In genomic region chr7:4652726-4653125, GRCm38 (mm10) we compare ENCODE assay signal across 22 mouse cellular contexts. TPM values are rescaled to one million over a fixed set of nuclear protein-coding genes. Genes with fewer than 3 reads are reported as not detected.
DNase-seq lines count a peak whose midpoint lies in the region; ATAC-seq and TF ChIP-seq lines count a peak whose summit lies in the region.
"Had no signal": no experiment of that assay in that cellular context is flagged by ENCODE, and none has a peak within 500 bp of the region (broad histone marks: within the 10 kb centered on the region; RNA-seq: fewer than 3 reads in every experiment).

No protein-coding gene starts in this region.

- no peaks in the 10 kb centered on the region for H3K9me3 ChIP-seq in heart, postnatal 0 days (replicated peaks; ENCODE audit: control insufficient read depth, low read length)
- no peaks in the 10 kb centered on the region for H3K9me3 ChIP-seq in heart, embryonic 12.5 days (replicated peaks)
- H3K9me3 ChIP-seq: forebrain, embryonic 13.5 days; midbrain, embryonic 10.5 days had no signal

- no peak overlapping the region for H3K4me3 ChIP-seq in heart, postnatal 0 days (ENCODE audit: low read depth, low read length)
- no peak overlapping the region for H3K4me3 ChIP-seq in heart, embryonic 12.5 days
- peak overlapping the region; percentile 10; the same call in 1 of the 2 replicates for H3K4me3 ChIP-seq in thymus, adult 2 months (ENCODE audit: control insufficient read depth, insufficient read depth, low read length)
- H3K4me3 ChIP-seq in bone marrow macrophage, adult 2 months (ENCODE audit: insufficient read depth, low read length): peak overlapping the region; percentile 18
- no peak overlapping the region for H3K4me3 ChIP-seq in small intestine, adult 2 months (ENCODE audit: low read depth, low read length)
- H3K4me3 ChIP-seq: forebrain, embryonic 13.5 days; midbrain, embryonic 10.5 days had no signal

- WGBS in heart, postnatal 0 days: 48% methylated on average over 5 of the region's 5 CpGs
- WGBS in heart, embryonic 12.5 days: 66% methylated on average over 5 of the region's 5 CpGs
- WGBS in thymus, adult 2 months: 39% methylated on average over 5 of the region's 5 CpGs
- 70% methylated on average over 5 of the region's 5 CpGs for WGBS in small intestine, adult 2 months

- no peaks in the 10 kb centered on the region for H3K27me3 ChIP-seq in heart, postnatal 0 days (ENCODE audit: control insufficient read depth, insufficient read depth, low read length)
- H3K27me3 ChIP-seq in heart, embryonic 12.5 days (replicated peaks): no peaks in the 10 kb centered on the region
- no peaks in the 10 kb centered on the region for H3K27me3 ChIP-seq in thymus, adult 2 months (ENCODE audit: control insufficient read depth, insufficient read depth, low read length)
- H3K27me3 ChIP-seq in small intestine, adult 2 months (ENCODE audit: control insufficient read depth, insufficient read depth, low read length): no peaks in the 10 kb centered on the region
- H3K27me3 ChIP-seq: forebrain, embryonic 13.5 days had no signal

- TF ChIP-seq CTCF in heart, postnatal 0 days (IDR thresholded peaks at IDR 0.05; ENCODE audit: low read depth): no peak
- TF ChIP-seq CTCF in thymus, adult 2 months (IDR thresholded peaks at IDR 0.05; ENCODE audit: borderline replicate concordance, control insufficient read depth, extremely low read depth, insufficient read depth, low read length, poor library complexity): no peak
- no peak for TF ChIP-seq CTCF in bone marrow macrophage, adult 2 months (IDR thresholded peaks at IDR 0.05; ENCODE audit: low read depth, low read length)
- TF ChIP-seq CTCF in small intestine, adult 2 months (IDR thresholded peaks at IDR 0.05; ENCODE audit: extremely low read depth, insufficient read length, insufficient replicate concordance, low read depth, low read length): no peak

- H3K4me2 ChIP-seq in heart, postnatal 0 days (ENCODE audit: low read depth, low read length): no peak overlapping the region
- no peak overlapping the region for H3K4me2 ChIP-seq in heart, embryonic 12.5 days
- H3K4me2 ChIP-seq: forebrain, embryonic 13.5 days had no signal

- no peak for TF ChIP-seq POLR2A in thymus, adult 2 months (IDR thresholded peaks at IDR 0.05; ENCODE audit: control insufficient read depth, extremely low read depth, insufficient read depth, low read length, poor library complexity)
- TF ChIP-seq POLR2A in bone marrow macrophage, adult 2 months (IDR thresholded peaks at IDR 0.05; ENCODE audit: borderline replicate concordance, low read depth, low read length): no peak
- no peak for TF ChIP-seq POLR2A in small intestine, adult 2 months (IDR thresholded peaks at IDR 0.05; ENCODE audit: low read depth, low read length)

- H3K4me1 ChIP-seq in heart, postnatal 0 days (ENCODE audit: control insufficient read depth, insufficient read depth): peaks cover 34% of the 10 kb centered on the region
- peaks cover 59% of the 10 kb centered on the region for H3K4me1 ChIP-seq in heart, embryonic 12.5 days (replicated peaks)
- peaks cover 40% of the 10 kb centered on the region for H3K4me1 ChIP-seq in thymus, adult 2 months (replicated peaks; ENCODE audit: control insufficient read depth, insufficient read depth, low read length)
- peaks cover 51% of the 10 kb centered on the region for H3K4me1 ChIP-seq in bone marrow macrophage, adult 2 months (ENCODE audit: control insufficient read depth, insufficient read depth, low read length)
- H3K4me1 ChIP-seq in small intestine, adult 2 months (ENCODE audit: control insufficient read depth, insufficient read depth, insufficient read length, low read length): peaks cover 44% of the 10 kb centered on the region; the same call in 1 of the 2 replicates

- DNase-seq in heart, postnatal 0 days (ENCODE audit: low spot score): no peak
- DNase-seq in thymus, adult 2 months: no peak
- DNase-seq in thymus, postnatal 36 days: no peak
- no peak for DNase-seq in ovary, postnatal 14 days (ENCODE audit: low spot score)
- no peak for DNase-seq in testis, postnatal 10 days (ENCODE audit: low spot score)
- DNase-seq: adrenal gland, postnatal 36 days; cerebellum, adult 9-10 months; gastrocnemius, postnatal 36 days; kidney, adult 11 months; lung, adult 18-20 months; lung, postnatal 14 days had no signal

- peak overlapping the region; percentile 44; the same call in 1 of the 2 replicates for H3K27ac ChIP-seq in heart, postnatal 0 days (ENCODE audit: low read depth)
- H3K27ac ChIP-seq in heart, embryonic 12.5 days (ENCODE audit: poor library complexity, severe bottlenecking): no peak overlapping the region
- H3K27ac ChIP-seq in thymus, adult 2 months (ENCODE audit: control insufficient read depth, insufficient read depth, low read length): peak overlapping the region; percentile 100
- H3K27ac ChIP-seq in bone marrow macrophage, adult 2 months (ENCODE audit: insufficient read depth, low read depth, low read length): peak overlapping the region; percentile 98
- peak overlapping the region; percentile 93 for H3K27ac ChIP-seq in small intestine, adult 2 months (ENCODE audit: insufficient read depth, low read depth, low read length)
- H3K27ac ChIP-seq: forebrain, embryonic 13.5 days; midbrain, embryonic 10.5 days had no signal

- ATAC-seq in heart, postnatal 0 days (ENCODE audit: insufficient read depth, low read depth): no peak
- no peak for ATAC-seq in heart, embryonic 12.5 days (ENCODE audit: insufficient number of reproducible peaks, low FRiP score)
- ATAC-seq: forebrain, embryonic 13.5 days had no signal

- TF ChIP-seq EP300 in heart, postnatal 0 days (IDR thresholded peaks at IDR 0.05; ENCODE audit: low read depth): no peak

- 0 out of 2 replicates have a peak, but pooled peaks cover 11% of the 10 kb centered on the region for H3K36me3 ChIP-seq in heart, postnatal 0 days (replicated peaks; ENCODE audit: control insufficient read depth, insufficient read depth, low read length)
- peaks cover 17% of the 10 kb centered on the region; the same call in 1 of the 2 replicates for H3K36me3 ChIP-seq in heart, embryonic 12.5 days
- H3K36me3 ChIP-seq in thymus, adult 2 months (ENCODE audit: control insufficient read depth, insufficient read depth, low read length): no peaks in the 10 kb centered on the region
- peaks cover 14% of the 10 kb centered on the region for H3K36me3 ChIP-seq in small intestine, adult 2 months (ENCODE audit: control insufficient read depth, insufficient read depth, low read length)

- H3K9ac ChIP-seq in heart, postnatal 0 days (replicated peaks; ENCODE audit: low read depth, low read length): no peak overlapping the region
- H3K9ac ChIP-seq in heart, embryonic 12.5 days: no peak overlapping the region
- H3K9ac ChIP-seq: forebrain, embryonic 13.5 days had no signal

RNA-seq across cellular contexts. Expression of gene Ppp6r1, which starts 6.1 kb away (rescaled TPM):
- 101 and 146 TPM in 2 replicates for total RNA-seq in heart, postnatal 0 days (2014; rRNA removed; ENCODE audit: low replicate concordance)
- polyA plus RNA-seq in heart, postnatal 0 days (2015; fragmentation: Nextera tagmentation; extraction: Ambion mirVana): 4.9 and 5.7 TPM in 2 replicates
- 9.8 and 10.2 TPM in 2 replicates for polyA plus RNA-seq in heart, embryonic 12.5 days (2016; fragmentation: Nextera tagmentation; extraction: Ambion mirVana)
- polyA plus RNA-seq in thymus, adult 2 months (2012; rRNA removed): 419 and 475 TPM in 2 replicates
- polyA plus RNA-seq in bone marrow macrophage, adult 2 months (2012; ENCODE audit: insufficient read depth, insufficient read length, missing spikeins): 84.8 and 90.0 TPM in 2 replicates
- 69.9 and 142 TPM in 2 replicates for polyA plus RNA-seq in small intestine, adult 2 months (2012; rRNA removed)

RNA-seq across cellular contexts. Expression of gene Tmem86b, which starts 21.5 kb away (rescaled TPM):
- total RNA-seq in heart, postnatal 0 days (2014; rRNA removed; ENCODE audit: low replicate concordance): 4.8 and 11.5 TPM in 2 replicates
- polyA plus RNA-seq in heart, postnatal 0 days (2015; fragmentation: Nextera tagmentation; extraction: Ambion mirVana): 0.33 and 0.82 TPM in 2 replicates
- polyA plus RNA-seq in heart, embryonic 12.5 days (2016; fragmentation: Nextera tagmentation; extraction: Ambion mirVana): 3.2 and 3.7 TPM in 2 replicates
- polyA plus RNA-seq in thymus, adult 2 months (2012; rRNA removed): 103 and 113 TPM in 2 replicates
- 10.9 and 14.8 TPM in 2 replicates for polyA plus RNA-seq in bone marrow macrophage, adult 2 months (2012; ENCODE audit: insufficient read depth, insufficient read length, missing spikeins)
- polyA plus RNA-seq in small intestine, adult 2 months (2012; rRNA removed): 65.5 and 261 TPM in 2 replicates

RNA-seq across cellular contexts. Expression of gene Hspbp1, which starts 32.1 kb away (rescaled TPM):
- total RNA-seq in heart, postnatal 0 days (2014; rRNA removed; ENCODE audit: low replicate concordance): 138 and 156 TPM in 2 replicates
- 69.8 and 72.9 TPM in 2 replicates for polyA plus RNA-seq in heart, postnatal 0 days (2015; fragmentation: Nextera tagmentation; extraction: Ambion mirVana)
- 78.2 and 84.7 TPM in 2 replicates for polyA plus RNA-seq in heart, embryonic 12.5 days (2016; fragmentation: Nextera tagmentation; extraction: Ambion mirVana)
- 53.0 and 55.4 TPM in 2 replicates for polyA plus RNA-seq in thymus, adult 2 months (2012; rRNA removed)
- polyA plus RNA-seq in bone marrow macrophage, adult 2 months (2012; ENCODE audit: insufficient read depth, insufficient read length, missing spikeins): 24.7 and 26.7 TPM in 2 replicates
- polyA plus RNA-seq in small intestine, adult 2 months (2012; rRNA removed): 23.4 and 29.0 TPM in 2 replicates

RNA-seq across cellular contexts. Expression of gene Brsk1, which starts 37.7 kb away (rescaled TPM):
- 7.1 and 10.9 TPM in 2 replicates for total RNA-seq in heart, postnatal 0 days (2014; rRNA removed; ENCODE audit: low replicate concordance)
- 0.22 and 0.36 TPM in 2 replicates for polyA plus RNA-seq in heart, postnatal 0 days (2015; fragmentation: Nextera tagmentation; extraction: Ambion mirVana)
- 1.0 and 1.7 TPM in 2 replicates for polyA plus RNA-seq in heart, embryonic 12.5 days (2016; fragmentation: Nextera tagmentation; extraction: Ambion mirVana)
- polyA plus RNA-seq in thymus, adult 2 months (2012; rRNA removed): 0.71 and 0.84 TPM in 2 replicates
- polyA plus RNA-seq in bone marrow macrophage, adult 2 months (2012; ENCODE audit: insufficient read depth, insufficient read length, missing spikeins): 0.64 TPM in 1 of 2 replicates, not detected in the other
- polyA plus RNA-seq in small intestine, adult 2 months (2012; rRNA removed): 1.6 and 1.9 TPM in 2 replicates
- total RNA-seq: common myeloid progenitor, adult 5-6 weeks had no signal

RNA-seq across cellular contexts. Expression of gene Ptprh, which starts 48.9 kb away (rescaled TPM):
- total RNA-seq in heart, postnatal 0 days (2014; rRNA removed; ENCODE audit: low replicate concordance): not detected in 2 replicates
- not detected in 2 replicates for polyA plus RNA-seq in heart, postnatal 0 days (2015; fragmentation: Nextera tagmentation; extraction: Ambion mirVana)
- not detected in 2 replicates for polyA plus RNA-seq in heart, embryonic 12.5 days (2016; fragmentation: Nextera tagmentation; extraction: Ambion mirVana)
- polyA plus RNA-seq in thymus, adult 2 months (2012; rRNA removed): 0.11 and 0.15 TPM in 2 replicates
- not detected in 2 replicates for polyA plus RNA-seq in bone marrow macrophage, adult 2 months (2012; ENCODE audit: insufficient read depth, insufficient read length, missing spikeins)
- polyA plus RNA-seq in small intestine, adult 2 months (2012; rRNA removed): 52.0 and 151 TPM in 2 replicates
- total RNA-seq: adrenal gland, postnatal 36 days; common myeloid progenitor, adult 5-6 weeks; gastrocnemius, postnatal 36 days had no signal
- polyA plus RNA-seq: embryonic facial prominence, embryonic 11.5 days; heart, embryonic 14.5 days; hindbrain, embryonic 11.5 days; kidney, embryonic 16.5 days; limb, embryonic 11.5 days; midbrain, embryonic 10.5 days had no signal

Comparison
In these comparisons a context has a peak if more than half of its experiments do, and no peak if none do; other contexts are left out.
1. H3K4me3 ChIP-seq: peak in thymus, adult 2 months (single experiment) and bone marrow macrophage, adult 2 months (single experiment); none in heart, postnatal 0 days (single experiment), heart, embryonic 12.5 days (single experiment) and small intestine, adult 2 months (single experiment).